Mouse (Mus musculus) kidney, embryonic 16.5 days (tissue): ENCODE measurements around the gene Capn12. TPM values are rescaled to one million over a fixed set of nuclear protein-coding genes. Genes with fewer than 3 reads are reported as not detected.

Experiments
- ATAC-seq: fragments of 200-750 bp; cut with Nextera tagmentation; 2 replicates; pipeline ENCODE4 v1.8.0; 2017; ENCODE audit warnings: moderate TSS enrichment; ENCODE audit not compliant: low FRiP score, low TSS enrichment
- H3K27ac ChIP-seq: fragments of 300-500 bp; sonication (generic); 2 replicates; pipeline ENCODE4 v1.5.1; 2014; ENCODE audit warnings: low read length
- H3K27me3 ChIP-seq: fragments of 300-500 bp; sonication (generic); 2 replicates; pipeline ENCODE4 v1.6.1; 2014; ENCODE audit warnings: low read length, control low read depth, mixed read lengths; ENCODE audit not compliant: insufficient read depth
- H3K36me3 ChIP-seq: fragments of 300-500 bp; sonication (generic); 2 replicates; pipeline ENCODE4 v1.6.1; 2014; ENCODE audit warnings: low read length, control low read depth, mixed read lengths; ENCODE audit not compliant: insufficient read depth
- H3K4me1 ChIP-seq: fragments of 300-500 bp; sonication (generic); 2 replicates; pipeline ENCODE4 v1.6.1; 2014; ENCODE audit warnings: low read length, control low read depth, mixed read lengths; ENCODE audit not compliant: insufficient read depth
- H3K4me2 ChIP-seq: fragments of 300-500 bp; sonication (generic); replicated peaks from 2 replicates; pipeline ENCODE4 v1.6.1; 2014; ENCODE audit warnings: low read depth, low read length
- H3K4me3 ChIP-seq: fragments of 300-500 bp; sonication (generic); 2 replicates; pipeline ENCODE4 v1.5.1; 2014; ENCODE audit warnings: mild to moderate bottlenecking, low read length
- H3K9ac ChIP-seq: fragments of 300-500 bp; sonication (generic); replicated peaks from 2 replicates; pipeline ENCODE4 v1.6.1; 2014; ENCODE audit warnings: low read length
- H3K9me3 ChIP-seq: fragments of 300-500 bp; sonication (generic); 2 replicates; pipeline ENCODE4 v1.6.1; 2016; ENCODE audit warnings: low read length, control low read depth
- whole genome bisulfite sequencing: fragments of 180-500 bp; shearing (Covaris S2); extraction: QIAGEN DNeasy Blood & Tissue Kit; methylation state at CpG from one replicate; pipeline ENCODE4 v1.1.7; 2014; 5-methylcytosine and 5-hydroxymethylcytosine counted together
- polyA plus RNA-seq: library from polyadenylated mRNA; unstranded; fragments of >200 nt; fragmentation: Nextera tagmentation; extraction: Ambion mirVana; gene quantifications from 2 replicates; pipeline ENCODE4 v1.2.1, GENCODE M21; 2015

Gene Capn12
- polyA plus RNA-seq, 1 experiment from 2014 or later, result 0.74 TPM

DNA sequence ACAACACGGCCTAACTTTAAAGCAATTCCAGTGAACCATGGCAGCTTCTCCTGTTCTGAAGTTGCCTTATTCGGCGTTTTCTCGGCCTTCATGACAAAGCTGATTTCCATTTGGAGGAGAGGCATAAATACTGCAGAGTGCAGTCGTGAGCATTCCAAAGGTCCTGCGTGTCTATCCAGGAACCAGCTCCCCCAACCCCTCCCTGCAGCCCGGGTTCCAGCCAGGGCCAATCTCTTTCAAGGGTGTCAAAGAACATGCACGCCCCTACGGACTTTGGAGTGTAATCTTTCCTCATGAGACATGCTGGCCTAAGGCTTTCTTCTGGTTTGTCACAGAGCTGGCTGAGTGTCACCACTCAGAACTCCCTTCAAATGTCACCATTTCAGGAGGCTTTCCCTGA lies 44.1 kb downstream of the Capn12 start:
- Histone ChIP-seq H3K4me3 (no peak overlapping the region), H3K4me2 (no peak overlapping the region), H3K36me3 (peaks cover 7% of the 10 kb centered on the region), H3K4me1 (peaks cover 74% of the 10 kb centered on the region), H3K27ac (peak overlapping the region; percentile 95), H3K9me3 (no peaks in the 10 kb centered on the region), H3K9ac (peak overlapping the region; percentile 52; the same call in 1 of the 2 replicates), H3K27me3 (no peaks in the 10 kb centered on the region)
- WGBS, result 5% methylated on average over 9 of the region's 9 CpGs
- peak; percentile 89 for ATAC-seq

DNA sequence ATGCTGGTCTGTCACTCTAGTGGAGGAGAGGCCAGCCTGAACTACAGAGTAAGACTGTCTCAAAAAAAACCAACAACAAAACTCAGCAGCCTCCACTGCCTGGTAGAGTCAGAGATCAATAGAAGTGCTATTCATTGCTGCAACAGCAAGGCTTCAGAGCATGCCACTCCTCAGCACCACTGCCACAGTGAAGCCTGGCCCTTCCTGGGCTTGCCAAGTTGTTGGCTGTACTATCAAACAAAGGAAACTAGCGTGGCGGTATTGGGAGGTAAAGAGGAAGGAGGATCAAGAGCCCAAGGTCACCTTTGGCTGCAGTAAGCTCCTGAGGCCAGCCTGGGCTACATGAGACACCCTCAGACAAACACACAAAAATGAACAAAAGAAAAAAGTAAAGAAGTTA lies 45.0 kb downstream of the Capn12 start:
- peaks cover 79% of the 10 kb centered on the region for H3K4me1 ChIP-seq
- peaks cover 6% of the 10 kb centered on the region for H3K36me3 ChIP-seq
- no peaks in the 10 kb centered on the region for H3K9me3 ChIP-seq
- H3K4me2 ChIP-seq, result no peak overlapping the region
- H3K4me3 ChIP-seq, result no peak overlapping the region
- ATAC-seq, result no peak
- 68% methylated on average over 2 of the region's 2 CpGs for WGBS
- no peak overlapping the region; the same call in 1 of the 2 replicates for H3K9ac ChIP-seq
- H3K27ac ChIP-seq, result peak overlapping the region; percentile 95
- no peaks in the 10 kb centered on the region for H3K27me3 ChIP-seq

- peak overlapping the region; percentile 75 for H3K27ac ChIP-seq
Observed at GRCm38 (mm10) chr7:28929381-28929780, 48.2 kb downstream of the Capn12 start.

GRCm38 (mm10) chr7:28930320-28931031 lies 49.3 kb downstream of the Capn12 start:
- H3K27me3 ChIP-seq, result no peaks in the 10 kb centered on the region
- H3K4me2 ChIP-seq, result no peak overlapping the region
- ATAC-seq, result peak; percentile 49; the same call in 1 of the 2 replicates
- H3K9me3 ChIP-seq, result no peaks in the 10 kb centered on the region
- H3K4me3 ChIP-seq, result no peak overlapping the region
- peak overlapping the region; percentile 48 for H3K9ac ChIP-seq
- 31% methylated on average over 5 of the region's 5 CpGs for WGBS
- H3K36me3 ChIP-seq, result 0 out of 2 replicates have a peak, but pooled peaks cover 8% of the 10 kb centered on the region
- peaks cover 66% of the 10 kb centered on the region for H3K4me1 ChIP-seq
- peak overlapping the region; percentile 75 for H3K27ac ChIP-seq

More at GRCm38 (mm10) chr7:28929381-28929780, 48.2 kb downstream of the Capn12 start:
- H3K4me3 ChIP-seq, result no peak overlapping the region
- 7% methylated on average over 3 of the region's 3 CpGs for WGBS
- H3K9ac ChIP-seq, result no peak overlapping the region
- peaks cover 72% of the 10 kb centered on the region for H3K4me1 ChIP-seq
- no peaks in the 10 kb centered on the region for H3K9me3 ChIP-seq
- no peak overlapping the region for H3K4me2 ChIP-seq
- no peak for ATAC-seq
- 0 out of 2 replicates have a peak, but pooled peaks cover 5% of the 10 kb centered on the region for H3K36me3 ChIP-seq
- H3K27me3 ChIP-seq, result no peaks in the 10 kb centered on the region

GRCm38 (mm10) chr7:28931032-28931694 lies 49.9 kb downstream of the Capn12 start:
- H3K27ac ChIP-seq, result peak overlapping the region; percentile 95
- H3K4me2 ChIP-seq, result no peak overlapping the region
- no peaks in the 10 kb centered on the region for H3K9me3 ChIP-seq
- peaks cover 62% of the 10 kb centered on the region for H3K4me1 ChIP-seq
- 0 out of 2 replicates have a peak, but pooled peaks cover 8% of the 10 kb centered on the region for H3K36me3 ChIP-seq
- no peak overlapping the region for H3K4me3 ChIP-seq
- no peaks in the 10 kb centered on the region for H3K27me3 ChIP-seq
- H3K9ac ChIP-seq, result peak overlapping the region; percentile 17; the same call in 1 of the 2 replicates
- WGBS, result 68% methylated on average over 7 of the region's 7 CpGs
- peak; percentile 79 for ATAC-seq

DNA sequence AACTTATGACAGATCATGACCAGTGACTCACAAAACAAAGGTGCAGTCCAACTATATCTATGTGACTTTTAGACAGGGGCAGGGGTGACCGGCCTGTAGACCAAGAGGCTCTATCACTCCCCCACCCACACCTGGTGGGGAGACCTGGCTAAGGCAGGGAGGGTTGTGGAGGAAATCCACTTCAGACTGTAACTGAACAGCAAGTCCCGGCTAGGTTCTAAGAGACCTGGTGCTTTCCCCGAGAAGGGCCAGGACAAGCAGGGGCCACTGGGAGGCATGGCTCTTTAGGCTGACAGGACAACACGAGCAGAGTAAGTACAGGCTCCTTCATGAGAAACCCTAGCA lies 50.4 kb downstream of the Capn12 start:
- Histone ChIP-seq H3K9me3 (no peaks in the 10 kb centered on the region), H3K27me3 (no peaks in the 10 kb centered on the region), H3K27ac (peak overlapping the region; percentile 95), H3K4me2 (no peak overlapping the region), H3K4me3 (no peak overlapping the region), H3K4me1 (peaks cover 62% of the 10 kb centered on the region), H3K9ac (peak overlapping the region; percentile 24; the same call in 1 of the 2 replicates), H3K36me3 (0 out of 2 replicates have a peak, but pooled peaks cover 8% of the 10 kb centered on the region)
- ATAC-seq, result peak; percentile 23
- 70% methylated on average over 4 of the region's 4 CpGs for WGBS

- no peak overlapping the region for H3K9ac ChIP-seq
- H3K4me2 ChIP-seq, result no peak overlapping the region
- H3K4me1 ChIP-seq, result peaks cover 67% of the 10 kb centered on the region
- H3K27me3 ChIP-seq, result no peaks in the 10 kb centered on the region
- H3K9me3 ChIP-seq, result no peaks in the 10 kb centered on the region
- 0 out of 2 replicates have a peak, but pooled peaks cover 8% of the 10 kb centered on the region for H3K36me3 ChIP-seq
- no peak overlapping the region for H3K4me3 ChIP-seq
- 68% methylated on average over 6 of the region's 6 CpGs for WGBS
- peak overlapping the region; percentile 95; the same call in 1 of the 2 replicates for H3K27ac ChIP-seq
- ATAC-seq, result no peak
Observed at GRCm38 (mm10) chr7:28932421-28933041, 51.3 kb downstream of the Capn12 start.

- no peak overlapping the region for H3K9ac ChIP-seq
- H3K4me2 ChIP-seq, result no peak overlapping the region
- no peak overlapping the region for H3K27ac ChIP-seq
- ATAC-seq, result no peak
- H3K4me3 ChIP-seq, result no peak overlapping the region
- peaks cover 74% of the 10 kb centered on the region for H3K4me1 ChIP-seq
- no peaks in the 10 kb centered on the region for H3K9me3 ChIP-seq
- H3K36me3 ChIP-seq, result 0 out of 2 replicates have a peak, but pooled peaks cover 8% of the 10 kb centered on the region
- 86% methylated on average over 2 of the region's 2 CpGs for WGBS
- no peaks in the 10 kb centered on the region for H3K27me3 ChIP-seq
Observed at GRCm38 (mm10) chr7:28933825-28934224, 52.6 kb downstream of the Capn12 start.

- Histone ChIP-seq H3K4me2 (no peak overlapping the region), H3K27ac (peak overlapping the region; percentile 79), H3K9ac (peak overlapping the region; percentile 31; the same call in 1 of the 2 replicates), H3K4me3 (no peak overlapping the region), H3K36me3 (0 out of 2 replicates have a peak, but pooled peaks cover 15% of the 10 kb centered on the region), H3K9me3 (no peaks in the 10 kb centered on the region), H3K27me3 (no peaks in the 10 kb centered on the region), H3K4me1 (peaks cover 74% of the 10 kb centered on the region)
- 43% methylated on average over 4 of the region's 4 CpGs for WGBS
- no peak for ATAC-seq
Observed at GRCm38 (mm10) chr7:28936787-28937186, 55.6 kb downstream of the Capn12 start.
